Mouse (Mus musculus): Measurements from ENCODE around the gene Rpp14.

Gene Rpp14

DNA sequence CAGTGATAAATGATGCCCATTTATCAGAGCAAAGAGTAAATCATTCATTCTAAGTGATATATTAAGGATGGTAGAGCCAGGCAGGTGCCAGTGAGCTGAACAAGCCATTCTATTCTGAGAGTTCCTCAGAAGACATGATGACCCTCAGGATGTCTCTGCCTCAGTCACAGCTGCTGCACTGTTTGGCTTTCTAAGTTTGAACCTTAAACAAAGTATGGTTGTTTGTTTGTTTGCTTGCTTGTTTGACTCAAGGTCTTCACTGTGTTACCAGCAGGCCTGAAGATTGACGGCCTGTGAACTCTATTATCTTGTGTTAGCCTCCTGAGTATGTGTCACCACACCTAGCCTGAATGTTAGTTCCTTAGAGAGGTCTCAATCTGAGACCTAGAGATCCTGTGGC lies 34.6 kb downstream of the Rpp14 start:
- DNase-seq (ENCODE audit: low read depth, low spot score), result no peak

DNA sequence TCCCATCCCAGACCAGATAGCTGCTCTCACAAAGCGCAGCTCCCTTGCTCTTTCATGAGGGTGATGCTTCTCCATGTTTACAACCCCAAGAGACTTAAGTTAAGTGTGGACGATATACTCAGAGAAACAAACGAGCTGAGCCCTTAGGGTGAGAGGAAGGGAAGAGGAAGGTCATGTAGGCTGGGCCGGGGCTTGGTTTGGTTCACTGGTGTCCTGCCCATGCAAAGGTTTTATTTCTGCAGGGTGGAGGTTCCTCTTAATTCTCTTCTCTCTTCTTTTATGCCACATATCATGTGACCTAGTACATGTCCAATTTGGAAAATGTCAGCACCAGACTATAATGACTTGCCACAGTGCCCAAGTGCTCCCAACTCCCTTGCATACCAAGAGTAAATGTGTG lies 35.6 kb downstream of the Rpp14 start:
- no peak for DNase-seq (ENCODE audit: low read depth, low spot score)

DNA sequence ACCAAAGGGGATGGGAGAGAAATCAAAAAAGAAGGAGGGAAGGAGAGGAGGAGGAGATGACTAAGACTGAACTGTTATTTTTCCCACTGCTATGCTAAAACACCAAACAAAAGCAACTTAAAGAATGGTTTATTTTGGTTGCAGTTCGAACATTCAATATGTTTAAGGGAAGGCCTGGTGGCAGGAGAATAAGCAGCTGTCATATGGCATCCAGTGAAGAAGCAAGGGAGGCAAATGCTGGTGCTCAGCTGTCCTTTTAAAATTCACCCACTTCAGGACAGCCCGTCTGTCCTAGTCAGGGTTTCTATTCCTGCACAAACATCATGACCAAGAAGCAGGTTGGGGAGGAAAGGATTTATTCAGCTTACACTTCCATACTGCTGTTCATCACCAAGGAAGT lies 37.2 kb downstream of the Rpp14 start:
- DNase-seq (ENCODE audit: low read depth, low spot score), result no peak

DNA sequence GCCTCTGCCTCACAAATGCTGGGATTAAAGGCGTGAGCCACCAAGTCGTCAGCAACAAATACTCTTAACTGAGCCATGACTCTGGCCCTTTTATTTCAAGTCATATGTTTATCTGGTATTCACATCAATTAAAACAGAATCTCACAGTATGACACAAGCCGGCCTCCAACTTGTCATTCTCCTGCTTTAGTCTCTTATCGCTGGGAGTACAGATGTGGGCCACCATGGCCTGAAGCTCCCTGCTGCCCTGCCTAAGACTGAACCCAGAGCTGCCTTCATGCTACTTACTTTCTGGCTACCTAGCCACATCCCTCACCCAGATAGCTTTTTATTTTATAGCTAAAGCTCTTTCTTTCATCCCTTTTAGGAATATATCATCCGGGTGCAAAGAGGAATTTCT lies 39.3 kb downstream of the Rpp14 start:
- DNase-seq (ENCODE audit: low read depth, low spot score), result no peak

DNA sequence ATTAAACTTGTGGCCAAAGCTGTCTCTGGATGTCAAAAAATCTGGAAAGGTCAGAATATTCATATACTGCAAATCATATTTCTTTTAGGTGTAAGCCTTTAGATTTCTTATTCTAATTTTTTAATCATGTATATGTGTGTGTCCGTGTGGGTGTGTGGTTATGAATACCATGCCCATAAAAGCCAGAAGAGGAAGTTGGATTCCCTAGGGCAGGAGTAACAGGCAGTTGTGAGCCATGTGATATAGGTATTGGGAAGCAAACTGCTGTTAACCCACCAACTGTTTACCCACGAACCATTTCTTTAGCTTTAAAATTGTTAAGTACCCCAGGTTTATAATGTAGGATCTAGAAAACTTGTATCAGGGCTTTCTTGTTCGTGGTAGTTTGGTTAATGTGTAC lies 39.7 kb downstream of the Rpp14 start:
- no peak for DNase-seq (ENCODE audit: low read depth, low spot score)

GRCm38 (mm10) chr14:8123141-8123540 lies 43.0 kb downstream of the Rpp14 start:
- no peak for DNase-seq (ENCODE audit: low read depth, low spot score)

DNA sequence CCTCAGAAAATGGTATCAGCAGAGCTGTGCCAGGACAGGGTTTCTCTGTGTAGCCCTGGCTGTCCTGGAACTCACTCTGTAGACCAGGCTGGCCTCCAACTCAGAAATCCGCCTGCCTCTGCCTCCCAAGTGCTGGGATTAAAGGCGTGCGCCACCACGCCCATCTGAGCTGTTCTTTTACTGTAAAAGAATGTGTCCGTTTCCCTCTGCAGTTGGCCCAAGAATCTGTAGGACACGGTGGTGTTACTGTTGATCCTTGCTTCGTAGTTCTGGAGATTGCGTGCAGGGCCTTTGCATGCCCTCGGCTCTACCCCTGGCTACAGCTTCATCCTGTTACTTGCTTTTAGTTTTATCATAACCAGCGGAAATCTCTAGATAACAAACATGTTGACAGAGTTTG lies 43.4 kb downstream of the Rpp14 start:
- peak; percentile 64 for DNase-seq (ENCODE audit: low read depth, low spot score)

DNA sequence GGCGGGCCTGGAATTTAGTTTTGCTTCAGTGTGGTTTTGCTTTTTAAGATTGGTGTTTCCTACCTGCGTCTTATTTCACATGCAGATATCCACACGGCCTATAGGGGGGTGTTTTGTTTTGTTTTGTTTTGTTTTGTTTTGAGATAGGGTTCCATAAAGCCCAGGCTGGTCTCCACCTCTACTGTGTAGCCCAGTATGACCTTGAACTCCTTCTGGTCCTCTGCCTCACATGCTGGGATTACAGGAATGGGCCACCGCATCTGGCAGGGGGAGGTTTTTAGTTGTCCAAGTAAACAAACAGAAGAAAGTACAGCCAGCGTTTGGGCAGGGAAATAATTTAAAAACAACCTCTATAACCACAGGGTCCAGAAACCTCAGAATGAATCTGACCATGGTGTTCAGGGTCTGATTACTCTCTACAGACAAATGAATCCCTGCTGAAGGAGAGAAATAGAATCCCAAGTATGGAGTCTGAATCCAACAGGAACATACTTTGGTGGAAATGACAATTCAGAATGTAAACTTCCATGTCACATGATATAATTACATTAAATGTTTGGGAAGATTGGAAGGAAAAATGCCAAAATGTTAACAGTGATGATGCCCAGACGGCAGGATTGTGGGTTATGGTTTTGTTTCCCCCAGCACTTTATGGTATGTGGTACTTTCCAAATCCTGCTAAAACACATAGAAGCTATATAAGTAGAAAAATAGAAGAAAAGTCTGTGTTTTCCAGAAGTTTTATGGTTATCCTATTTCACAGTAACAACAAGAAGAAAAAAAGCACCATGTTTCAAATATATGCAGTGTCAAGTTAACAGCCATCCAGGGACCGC lies 44.1 kb downstream of the Rpp14 start:
- peak; percentile 50 for DNase-seq (ENCODE audit: low read depth, low spot score)

DNA sequence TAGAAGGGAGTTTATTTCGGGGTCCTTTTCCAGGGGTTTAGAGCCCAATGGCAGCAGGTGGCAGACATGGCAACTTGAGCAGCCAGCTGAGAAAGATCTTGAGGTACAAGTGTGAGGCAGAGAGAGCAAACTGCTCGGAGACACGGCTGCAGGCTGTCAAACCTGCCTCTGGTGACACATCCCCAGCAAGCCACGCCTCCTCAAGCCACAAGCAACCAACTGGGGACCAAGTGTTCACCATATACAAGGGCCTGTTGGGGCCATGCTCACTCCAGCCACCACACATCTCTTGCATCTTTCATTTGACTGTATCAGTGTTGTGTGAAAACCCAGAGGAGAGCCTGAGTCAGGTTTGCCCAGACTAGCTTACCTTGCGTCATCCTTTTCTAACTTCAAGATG lies 47.8 kb downstream of the Rpp14 start:
- no peak for DNase-seq (ENCODE audit: low read depth, low spot score)

DNA sequence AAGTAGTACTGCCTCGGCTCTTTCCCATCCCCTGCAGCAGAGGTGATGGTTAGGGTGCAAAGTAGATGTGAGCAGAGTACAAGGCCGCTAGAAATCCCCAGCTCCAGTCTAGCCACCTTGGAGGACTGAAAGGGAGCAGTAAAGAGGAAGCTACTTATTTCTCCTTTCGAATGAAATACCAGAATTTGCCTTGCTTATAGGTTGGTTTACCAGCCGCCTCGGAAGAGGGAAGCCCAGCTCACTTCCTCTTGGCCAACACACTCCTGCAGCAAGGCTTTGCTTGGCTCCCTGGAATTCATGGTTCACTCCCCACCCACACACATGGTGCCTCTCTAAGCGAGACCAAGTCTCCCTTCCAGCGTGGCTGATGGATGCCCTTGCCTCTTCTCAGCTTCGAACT lies 52.6 kb downstream of the Rpp14 start:
- DNase-seq (ENCODE audit: low read depth, low spot score), result no peak

DNA sequence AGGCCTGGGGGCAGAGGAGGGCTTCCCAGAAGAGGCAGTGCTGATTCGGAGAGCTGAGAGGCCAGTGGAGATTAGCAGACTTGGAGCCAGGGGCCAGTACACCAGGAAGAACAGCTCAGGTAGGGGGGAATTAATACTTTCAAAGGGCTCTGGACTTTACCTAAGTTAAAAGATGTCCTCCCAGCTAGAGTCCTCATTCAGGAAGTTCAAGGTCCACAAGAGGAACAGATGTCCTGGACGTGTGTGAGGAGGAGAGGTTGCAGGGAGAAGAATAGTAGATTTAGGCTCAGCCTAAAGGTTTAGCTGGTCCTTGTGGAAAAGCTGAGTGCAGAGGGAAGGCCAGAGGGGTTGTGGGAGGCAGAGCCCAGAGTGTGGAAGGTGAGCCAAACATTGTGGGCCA lies 54.1 kb downstream of the Rpp14 start:
- DNase-seq (ENCODE audit: low read depth, low spot score), result no peak

GRCm38 (mm10) chr14:8135130-8135529 lies 55.0 kb downstream of the Rpp14 start:
- DNase-seq (ENCODE audit: low read depth, low spot score), result no peak

DNA sequence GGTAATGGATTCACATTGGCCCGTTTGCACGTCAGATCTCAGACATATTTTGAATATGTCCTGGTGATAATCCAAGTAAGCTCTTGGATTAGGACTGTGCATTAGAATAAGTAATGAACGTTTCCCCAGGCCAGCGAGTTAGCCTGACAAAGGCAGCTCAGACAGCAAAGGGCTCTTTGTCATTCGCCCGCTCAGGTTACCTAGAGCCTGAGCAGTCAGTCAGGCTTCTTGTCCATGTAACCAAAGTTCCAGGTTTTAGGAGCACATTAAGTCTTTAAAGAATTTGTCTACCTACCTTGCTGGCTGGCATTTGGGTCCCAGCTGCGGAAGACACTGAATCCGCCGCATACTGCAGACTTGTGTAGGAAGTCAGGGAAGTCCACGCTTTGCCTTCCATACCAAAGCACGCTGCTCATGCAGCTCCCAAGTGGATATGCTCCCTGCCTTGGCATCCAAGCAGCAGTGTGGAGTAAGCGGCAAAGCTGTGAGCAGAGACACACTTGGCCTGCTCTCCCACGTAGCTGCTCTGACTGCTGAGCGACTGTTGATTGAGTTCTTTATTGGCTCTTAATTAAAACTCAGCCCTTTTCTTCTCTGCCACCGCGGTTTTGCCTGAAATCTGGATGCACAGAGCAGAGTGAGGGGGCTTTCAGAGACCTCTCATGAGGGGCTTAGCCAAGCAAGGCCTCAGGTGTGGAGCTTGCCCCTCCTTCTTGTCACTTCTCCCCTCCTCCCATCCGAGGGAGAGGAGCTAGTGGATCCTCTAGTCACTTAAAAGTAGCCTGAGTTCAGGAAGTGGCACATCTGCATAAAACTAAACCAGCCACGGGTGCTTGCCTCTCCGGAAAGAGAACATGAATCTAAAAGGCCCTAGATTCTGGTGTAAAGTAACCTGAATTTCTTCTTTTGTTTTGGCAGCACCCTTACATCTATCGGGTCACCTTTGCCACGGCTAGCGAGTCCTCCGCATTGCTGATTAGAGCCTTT lies 59.9 kb downstream of the Rpp14 start:
- peak; percentile 60 for DNase-seq (ENCODE audit: low read depth, low spot score)

GRCm38 (mm10) chr14:8141131-8141530 lies 61.0 kb downstream of the Rpp14 start:
- DNase-seq (ENCODE audit: low read depth, low spot score), result no peak

All from ZHBTc4 (cell line).